Mouse (Mus musculus): ENCODE data around the gene Borcs5. TPM values are rescaled to one million over a fixed set of nuclear protein-coding genes. Genes with fewer than 3 reads are reported as not detected.

The Borcs5 gene
- polyA plus RNA-seq, 1 experiment from 2014 or later = 37.4 TPM

DNA sequence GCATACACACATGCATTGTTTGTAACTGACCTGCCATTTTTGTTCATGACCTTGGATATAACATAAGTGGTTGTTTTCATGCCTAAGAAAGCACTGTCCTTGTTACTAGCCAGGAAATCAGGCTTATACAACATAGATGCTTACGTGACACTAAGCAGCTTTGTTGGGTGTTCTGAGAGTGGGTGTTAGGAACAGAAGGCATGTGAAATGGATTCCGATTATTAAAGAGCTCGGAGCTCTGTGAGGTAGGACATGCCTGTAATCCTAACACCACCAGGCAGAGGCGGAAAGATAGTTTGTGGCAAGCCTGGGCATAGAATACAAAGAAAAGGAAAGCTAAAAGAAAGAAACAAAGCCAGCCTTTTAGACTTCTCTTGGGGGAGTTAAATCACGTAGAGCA, 9.0 kb downstream of the Borcs5 start:
- Histone ChIP-seq H3K9ac (ENCODE audit: low read depth, low read length) (no peak overlapping the region), H3K27ac (ENCODE audit: low read depth, low read length) (no peak overlapping the region), H3K4me1 (replicated peaks; ENCODE audit: control insufficient read depth, insufficient read depth, low read length) (no peaks in the 10 kb centered on the region; the same call in 1 of the 2 replicates), H3K36me3 (ENCODE audit: control insufficient read depth, insufficient read depth, low read length) (no peaks in the 10 kb centered on the region), H3K4me3 (ENCODE audit: low read depth, low read length) (no peak overlapping the region), H3K9me3 (ENCODE audit: control insufficient read depth, low read length) (no peaks in the 10 kb centered on the region), H3K4me2 (replicated peaks; ENCODE audit: low read depth, low read length) (no peak overlapping the region), H3K27me3 (ENCODE audit: control insufficient read depth, insufficient read depth, low read length) (no peaks in the 10 kb centered on the region)
- 61% methylated on average over 5 of the region's 5 CpGs for WGBS
- DNase-seq (ENCODE audit: low spot score) = no peak
- ATAC-seq (ENCODE audit: low FRiP score) = no peak

DNA sequence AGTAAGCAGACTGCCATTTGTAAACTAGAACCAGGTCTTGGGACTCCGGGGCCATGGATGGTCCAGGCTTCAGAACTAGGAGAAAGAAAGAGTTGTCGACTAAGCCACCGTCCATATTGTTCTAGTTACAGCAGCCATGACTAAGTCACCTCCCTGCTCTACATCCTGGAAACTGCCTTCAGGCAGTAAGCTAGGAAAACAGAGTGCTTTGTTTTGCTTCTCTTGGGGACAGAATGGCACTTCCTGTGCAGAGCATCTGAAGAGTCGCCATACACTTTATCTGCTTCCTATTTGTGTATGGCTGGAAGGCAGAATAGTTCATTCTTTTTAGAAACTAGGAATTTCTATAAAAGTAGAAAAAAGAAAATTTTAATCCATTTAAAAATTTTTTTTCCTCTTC, 17.2 kb downstream of the Borcs5 start:
- Histone ChIP-seq H3K27ac (ENCODE audit: low read depth, low read length) (no peak overlapping the region), H3K36me3 (ENCODE audit: control insufficient read depth, insufficient read depth, low read length) (no peaks in the 10 kb centered on the region), H3K9ac (ENCODE audit: low read depth, low read length) (no peak overlapping the region), H3K4me3 (ENCODE audit: low read depth, low read length) (no peak overlapping the region), H3K4me1 (replicated peaks; ENCODE audit: control insufficient read depth, insufficient read depth, low read length) (no peaks in the 10 kb centered on the region), H3K9me3 (ENCODE audit: control insufficient read depth, low read length) (no peaks in the 10 kb centered on the region), H3K4me2 (replicated peaks; ENCODE audit: low read depth, low read length) (no peak overlapping the region), H3K27me3 (ENCODE audit: control insufficient read depth, insufficient read depth, low read length) (no peaks in the 10 kb centered on the region)
- 64% methylated on average over 4 of the region's 4 CpGs for WGBS
- no peak for ATAC-seq (ENCODE audit: low FRiP score)
- DNase-seq (ENCODE audit: low spot score) = no peak

DNA sequence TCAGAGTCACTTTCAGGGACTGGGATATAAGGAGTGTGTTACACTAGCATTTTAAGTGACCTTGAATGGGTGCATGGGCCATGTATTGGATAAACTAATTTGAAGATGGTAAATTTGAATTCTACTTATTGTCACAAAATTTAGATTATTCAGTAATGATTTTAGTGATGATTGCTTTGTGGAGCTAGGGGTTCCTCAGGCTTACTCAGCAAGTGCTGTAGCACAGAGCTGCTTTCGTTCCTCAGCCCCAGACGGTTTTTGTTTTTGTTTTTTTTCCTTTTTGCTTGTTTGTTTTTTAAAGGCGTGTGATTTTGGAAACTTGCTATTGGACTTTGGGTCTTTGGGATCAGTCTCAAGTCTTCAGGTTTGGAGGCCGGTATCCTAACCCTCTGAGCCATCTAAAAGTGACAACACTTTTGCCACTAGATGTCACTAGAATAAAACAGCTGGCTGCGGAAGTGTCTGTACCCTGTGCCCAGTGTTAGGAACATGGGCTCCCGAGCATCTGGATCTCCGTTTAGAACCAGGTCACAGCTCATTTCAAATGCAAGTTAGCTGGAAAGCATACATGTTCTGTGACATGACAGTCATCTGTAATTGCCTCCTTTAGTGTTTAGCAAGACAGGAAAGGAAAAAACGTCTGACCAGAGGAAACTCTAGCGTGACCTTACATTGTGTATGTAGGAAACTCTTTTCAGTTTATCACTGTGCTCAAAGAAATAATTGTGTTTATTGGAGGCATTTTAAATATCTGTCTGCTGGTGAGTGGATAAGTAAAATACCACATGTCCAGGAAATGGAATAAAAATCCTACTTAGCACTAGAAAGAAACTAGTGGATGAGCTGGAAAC, 20.0 kb downstream of the Borcs5 start:
- H3K4me3 ChIP-seq (ENCODE audit: low read depth, low read length) = no peak overlapping the region
- H3K4me1 ChIP-seq (replicated peaks; ENCODE audit: control insufficient read depth, insufficient read depth, low read length) = no peaks in the 10 kb centered on the region
- H3K9me3 ChIP-seq (ENCODE audit: control insufficient read depth, low read length) = no peaks in the 10 kb centered on the region
- H3K4me2 ChIP-seq (replicated peaks; ENCODE audit: low read depth, low read length) = no peak overlapping the region
- ATAC-seq (ENCODE audit: low FRiP score) = peak; percentile 71; the same call in 1 of the 2 replicates
- H3K27ac ChIP-seq (ENCODE audit: low read depth, low read length) = no peak overlapping the region
- WGBS = 23% methylated on average over 9 of the region's 9 CpGs
- DNase-seq (ENCODE audit: low spot score) = peak; percentile 57
- no peaks in the 10 kb centered on the region for H3K27me3 ChIP-seq (ENCODE audit: control insufficient read depth, insufficient read depth, low read length)
- no peaks in the 10 kb centered on the region for H3K36me3 ChIP-seq (ENCODE audit: control insufficient read depth, insufficient read depth, low read length)
- no peak overlapping the region for H3K9ac ChIP-seq (ENCODE audit: low read depth, low read length)

DNA sequence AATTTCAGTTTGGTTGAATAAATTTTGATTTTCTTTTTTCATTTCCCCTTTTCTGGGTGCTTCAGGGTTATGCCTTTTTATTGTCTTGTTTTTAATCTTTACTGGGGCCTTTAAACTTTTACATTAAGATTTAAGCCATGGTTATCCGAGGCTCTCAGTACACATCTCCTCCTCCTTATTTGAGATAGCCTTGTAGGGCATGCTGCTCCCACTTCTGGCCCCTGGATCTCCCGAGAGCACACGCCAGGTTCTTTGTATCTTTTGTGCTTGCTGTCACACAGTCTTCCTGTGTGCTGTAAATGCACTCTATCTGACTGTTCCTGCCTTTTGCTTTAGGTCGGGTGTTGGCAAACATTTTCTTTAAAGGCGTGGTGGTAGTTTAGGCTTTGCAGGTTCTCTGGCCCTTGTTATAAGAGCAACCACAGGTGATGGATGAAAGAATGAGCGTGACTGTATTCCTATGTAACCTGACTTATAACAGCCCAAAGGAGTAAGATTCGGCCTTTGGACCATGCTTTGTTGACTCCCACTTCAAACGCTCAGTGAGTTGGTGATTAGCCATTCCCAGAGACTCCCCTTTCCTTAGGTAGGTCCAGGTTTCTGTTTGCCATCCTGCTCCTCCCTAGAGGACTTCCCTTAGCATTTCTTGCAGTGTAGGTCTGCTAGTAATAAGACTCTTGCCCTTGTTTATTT, 21.6 kb downstream of the Borcs5 start:
- no peaks in the 10 kb centered on the region for H3K4me1 ChIP-seq (replicated peaks; ENCODE audit: control insufficient read depth, insufficient read depth, low read length)
- H3K9me3 ChIP-seq (ENCODE audit: control insufficient read depth, low read length) = no peaks in the 10 kb centered on the region
- no peak for DNase-seq (ENCODE audit: low spot score)
- WGBS = 84% methylated on average over 8 of the region's 8 CpGs
- H3K4me3 ChIP-seq (ENCODE audit: low read depth, low read length) = no peak overlapping the region
- H3K4me2 ChIP-seq (replicated peaks; ENCODE audit: low read depth, low read length) = no peak overlapping the region
- H3K36me3 ChIP-seq (ENCODE audit: control insufficient read depth, insufficient read depth, low read length) = no peaks in the 10 kb centered on the region
- H3K27me3 ChIP-seq (ENCODE audit: control insufficient read depth, insufficient read depth, low read length) = no peaks in the 10 kb centered on the region
- no peak overlapping the region for H3K27ac ChIP-seq (ENCODE audit: low read depth, low read length)
- H3K9ac ChIP-seq (ENCODE audit: low read depth, low read length) = no peak overlapping the region
- ATAC-seq (ENCODE audit: low FRiP score) = no peak

DNA sequence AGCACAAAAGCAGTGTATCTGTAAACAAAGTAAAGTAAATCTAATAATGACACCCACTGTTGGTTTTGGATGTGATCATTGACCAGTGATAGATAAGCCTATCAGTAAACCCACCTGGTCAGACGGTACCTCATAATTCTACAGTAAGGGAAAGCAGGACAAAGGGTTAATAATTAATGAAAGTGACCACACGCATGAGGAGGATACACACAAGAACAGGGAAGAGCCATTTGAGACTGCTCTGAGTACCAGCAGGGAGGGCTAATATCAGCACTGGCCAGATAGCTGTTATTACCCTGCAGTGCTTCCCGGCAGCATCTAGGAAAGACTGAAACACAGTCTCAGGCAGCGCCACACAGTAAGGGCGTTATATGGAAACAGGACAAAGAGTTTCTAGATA, 25.3 kb downstream of the Borcs5 start:
- ATAC-seq (ENCODE audit: low FRiP score) (no peak), DNase-seq (ENCODE audit: low spot score) (no peak)
- Histone ChIP-seq H3K27ac (ENCODE audit: low read depth, low read length) (no peak overlapping the region), H3K36me3 (ENCODE audit: control insufficient read depth, insufficient read depth, low read length) (no peaks in the 10 kb centered on the region), H3K27me3 (ENCODE audit: control insufficient read depth, insufficient read depth, low read length) (no peaks in the 10 kb centered on the region), H3K9me3 (ENCODE audit: control insufficient read depth, low read length) (no peaks in the 10 kb centered on the region), H3K4me1 (replicated peaks; ENCODE audit: control insufficient read depth, insufficient read depth, low read length) (no peaks in the 10 kb centered on the region), H3K4me2 (replicated peaks; ENCODE audit: low read depth, low read length) (no peak overlapping the region), H3K9ac (ENCODE audit: low read depth, low read length) (no peak overlapping the region), H3K4me3 (ENCODE audit: low read depth, low read length) (no peak overlapping the region)
- 82% methylated on average over 5 of the region's 5 CpGs for WGBS

DNA sequence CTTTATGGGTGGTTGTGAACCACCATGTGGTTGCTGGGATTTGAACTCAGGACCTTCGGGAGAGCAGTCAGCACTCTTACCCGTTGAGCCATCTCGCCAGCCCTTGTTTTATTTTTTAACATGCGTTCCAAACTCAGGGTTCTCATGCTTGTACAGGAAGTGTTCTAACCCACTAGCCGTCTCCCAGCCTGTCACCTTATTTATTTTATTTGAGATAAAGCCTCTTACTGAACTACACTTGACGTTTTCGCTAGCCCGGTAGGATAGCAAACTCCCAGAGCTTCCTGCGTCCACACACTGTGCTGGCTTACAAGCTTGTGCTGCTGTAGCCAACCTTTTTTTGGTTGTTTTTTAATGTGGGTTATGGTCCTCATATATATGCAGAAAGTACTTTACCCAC, 26.5 kb downstream of the Borcs5 start:
- H3K27me3 ChIP-seq (ENCODE audit: control insufficient read depth, insufficient read depth, low read length) = no peaks in the 10 kb centered on the region
- no peak overlapping the region for H3K4me2 ChIP-seq (replicated peaks; ENCODE audit: low read depth, low read length)
- no peak overlapping the region for H3K27ac ChIP-seq (ENCODE audit: low read depth, low read length)
- H3K9me3 ChIP-seq (ENCODE audit: control insufficient read depth, low read length) = no peaks in the 10 kb centered on the region
- H3K9ac ChIP-seq (ENCODE audit: low read depth, low read length) = no peak overlapping the region
- no peak overlapping the region for H3K4me3 ChIP-seq (ENCODE audit: low read depth, low read length)
- DNase-seq (ENCODE audit: low spot score) (no peak), ATAC-seq (ENCODE audit: low FRiP score) (no peak)
- 85% methylated on average over 9 of the region's 9 CpGs for WGBS
- no peaks in the 10 kb centered on the region for H3K4me1 ChIP-seq (replicated peaks; ENCODE audit: control insufficient read depth, insufficient read depth, low read length)
- no peaks in the 10 kb centered on the region for H3K36me3 ChIP-seq (ENCODE audit: control insufficient read depth, insufficient read depth, low read length)

DNA sequence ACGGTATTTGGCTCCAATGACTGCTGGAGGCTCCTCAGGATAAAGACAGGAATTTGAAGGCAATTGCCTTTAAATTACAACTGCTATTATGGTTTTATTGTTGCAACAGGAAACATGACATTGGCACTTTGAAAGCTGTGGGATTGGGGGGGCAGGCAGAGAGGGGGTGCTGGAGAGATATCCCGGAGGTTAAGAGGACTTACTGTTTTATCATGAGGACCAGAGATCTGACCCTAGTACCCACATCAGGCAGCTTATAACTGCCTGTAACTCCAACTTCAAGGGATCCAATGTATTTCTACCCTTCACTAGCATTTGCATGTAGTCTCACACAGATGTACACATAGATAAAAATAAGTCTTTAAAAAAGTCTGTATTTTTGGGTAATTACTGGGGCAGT, 29.2 kb downstream of the Borcs5 start:
- no peak overlapping the region for H3K4me3 ChIP-seq (ENCODE audit: low read depth, low read length)
- no peak overlapping the region for H3K9ac ChIP-seq (ENCODE audit: low read depth, low read length)
- no peaks in the 10 kb centered on the region for H3K4me1 ChIP-seq (replicated peaks; ENCODE audit: control insufficient read depth, insufficient read depth, low read length)
- WGBS = 92% methylated on average over 2 of the region's 2 CpGs
- no peaks in the 10 kb centered on the region for H3K27me3 ChIP-seq (ENCODE audit: control insufficient read depth, insufficient read depth, low read length)
- H3K4me2 ChIP-seq (replicated peaks; ENCODE audit: low read depth, low read length) = no peak overlapping the region
- H3K27ac ChIP-seq (ENCODE audit: low read depth, low read length) = no peak overlapping the region
- H3K36me3 ChIP-seq (ENCODE audit: control insufficient read depth, insufficient read depth, low read length) = no peaks in the 10 kb centered on the region
- ATAC-seq (ENCODE audit: low FRiP score) (no peak), DNase-seq (ENCODE audit: low spot score) (no peak)
- no peaks in the 10 kb centered on the region for H3K9me3 ChIP-seq (ENCODE audit: control insufficient read depth, low read length)

DNA sequence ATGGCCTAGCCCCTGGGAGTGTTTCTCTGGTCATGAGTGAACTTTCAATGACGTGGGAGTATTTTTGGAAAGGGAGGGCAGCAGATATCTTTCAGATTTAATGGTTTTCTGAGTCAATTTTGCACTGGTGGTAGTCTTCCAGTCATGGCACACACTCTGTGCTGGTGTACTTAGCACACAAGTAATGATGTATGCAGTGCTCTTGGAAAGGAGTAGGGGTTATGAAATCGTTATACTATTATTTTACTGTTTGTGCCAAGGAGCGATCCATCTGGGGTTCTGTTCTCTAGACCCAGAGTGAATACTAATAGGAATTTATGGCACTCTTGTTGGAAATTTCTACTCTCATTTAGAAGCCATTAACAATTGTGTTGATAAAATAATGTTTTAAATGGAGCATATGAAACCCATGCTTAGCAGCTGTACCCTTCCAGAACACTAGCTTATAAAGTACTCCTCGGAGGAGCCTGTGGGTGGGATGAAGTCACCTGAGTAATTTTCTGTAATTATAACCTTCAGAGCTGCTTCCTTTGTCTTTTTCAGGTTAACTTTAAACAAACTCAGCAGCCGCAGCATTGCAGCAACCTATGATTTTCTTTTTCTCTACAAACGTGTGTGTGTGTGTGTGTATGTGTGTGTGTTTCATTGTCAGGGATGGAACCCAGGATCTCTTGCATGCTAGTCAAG, 30.0 kb downstream of the Borcs5 start:
- Histone ChIP-seq H3K4me1 (replicated peaks; ENCODE audit: control insufficient read depth, insufficient read depth, low read length) (no peaks in the 10 kb centered on the region), H3K9me3 (ENCODE audit: control insufficient read depth, low read length) (no peaks in the 10 kb centered on the region), H3K4me3 (ENCODE audit: low read depth, low read length) (no peak overlapping the region), H3K27ac (ENCODE audit: low read depth, low read length) (no peak overlapping the region), H3K27me3 (ENCODE audit: control insufficient read depth, insufficient read depth, low read length) (no peaks in the 10 kb centered on the region), H3K9ac (ENCODE audit: low read depth, low read length) (no peak overlapping the region), H3K36me3 (ENCODE audit: control insufficient read depth, insufficient read depth, low read length) (no peaks in the 10 kb centered on the region), H3K4me2 (replicated peaks; ENCODE audit: low read depth, low read length) (no peak overlapping the region)
- DNase-seq (ENCODE audit: low spot score) (no peak), ATAC-seq (ENCODE audit: low FRiP score) (no peak)
- WGBS = 86% methylated on average over 6 of the region's 6 CpGs

Measured in hindbrain, embryonic 11.5 days (tissue).